Mouse (Mus musculus): ENCODE data around the gene Mlh1. TPM values are rescaled to one million over a fixed set of nuclear protein-coding genes. Genes with fewer than 3 reads are reported as not detected.

Mlh1 gene
- 30.4 and 32.1 TPM in 2 replicates for polyA plus RNA-seq (2015; fragmentation: Nextera tagmentation; extraction: Ambion mirVana)

GRCm38 (mm10) chr9:111271434-111272160, at the start of gene Mlh1, which contains the start of gene Epm2aip1:
Gene Mlh1 (minus strand): TSS chr9:111271791.
Gene Epm2aip1 (plus strand): TSS chr9:111271929.
- peak; percentile 100 for DNase-seq (ENCODE audit: low spot score)

DNA sequence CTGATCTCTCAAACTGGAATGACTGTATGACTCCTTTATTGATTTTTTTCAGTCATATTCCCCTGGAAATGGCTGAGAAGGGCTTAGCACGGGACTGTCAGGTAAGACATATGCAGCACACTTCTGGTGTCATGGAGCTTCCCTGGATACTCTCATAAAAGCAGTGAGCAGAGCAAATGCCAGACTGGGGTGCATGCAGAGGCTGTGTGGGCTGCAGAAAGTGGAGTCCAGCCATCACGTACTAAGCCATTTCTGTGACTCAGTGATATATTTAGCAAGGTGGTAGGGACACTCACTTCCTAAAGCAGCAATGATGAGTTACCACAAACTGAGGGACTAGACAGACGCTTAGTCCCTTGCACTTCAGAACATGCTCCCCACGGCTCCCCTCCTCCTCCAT, 49.3 kb upstream of the Mlh1 start:
- no peak for DNase-seq (ENCODE audit: low spot score)

- DNase-seq (ENCODE audit: low spot score), result peak; percentile 56
Measured at GRCm38 (mm10) chr9:111314219-111314618, 42.6 kb upstream of the Mlh1 start.

DNA sequence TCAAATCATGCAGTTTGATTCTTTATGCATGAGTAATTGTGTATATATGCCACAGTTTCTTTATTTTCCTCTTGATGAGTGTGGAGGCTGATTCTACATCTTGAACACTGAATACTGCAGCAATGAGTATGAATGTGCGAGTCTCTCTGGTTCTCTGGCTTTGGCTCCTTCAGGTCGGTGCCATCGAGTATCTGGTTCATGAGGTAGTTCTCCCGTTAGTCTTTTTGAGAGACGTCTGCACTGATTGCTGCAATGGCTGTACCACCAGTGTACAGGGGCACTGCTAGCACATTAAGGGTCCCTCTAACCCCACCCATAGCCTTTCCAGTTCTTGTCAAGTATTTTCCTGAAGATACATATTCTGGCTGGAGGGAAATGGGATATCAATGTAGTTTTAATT, 42.2 kb upstream of the Mlh1 start:
- no peak for DNase-seq (ENCODE audit: low spot score)

- DNase-seq (ENCODE audit: low spot score), result no peak
Measured at GRCm38 (mm10) chr9:111313299-111313698, 41.7 kb upstream of the Mlh1 start.

DNA sequence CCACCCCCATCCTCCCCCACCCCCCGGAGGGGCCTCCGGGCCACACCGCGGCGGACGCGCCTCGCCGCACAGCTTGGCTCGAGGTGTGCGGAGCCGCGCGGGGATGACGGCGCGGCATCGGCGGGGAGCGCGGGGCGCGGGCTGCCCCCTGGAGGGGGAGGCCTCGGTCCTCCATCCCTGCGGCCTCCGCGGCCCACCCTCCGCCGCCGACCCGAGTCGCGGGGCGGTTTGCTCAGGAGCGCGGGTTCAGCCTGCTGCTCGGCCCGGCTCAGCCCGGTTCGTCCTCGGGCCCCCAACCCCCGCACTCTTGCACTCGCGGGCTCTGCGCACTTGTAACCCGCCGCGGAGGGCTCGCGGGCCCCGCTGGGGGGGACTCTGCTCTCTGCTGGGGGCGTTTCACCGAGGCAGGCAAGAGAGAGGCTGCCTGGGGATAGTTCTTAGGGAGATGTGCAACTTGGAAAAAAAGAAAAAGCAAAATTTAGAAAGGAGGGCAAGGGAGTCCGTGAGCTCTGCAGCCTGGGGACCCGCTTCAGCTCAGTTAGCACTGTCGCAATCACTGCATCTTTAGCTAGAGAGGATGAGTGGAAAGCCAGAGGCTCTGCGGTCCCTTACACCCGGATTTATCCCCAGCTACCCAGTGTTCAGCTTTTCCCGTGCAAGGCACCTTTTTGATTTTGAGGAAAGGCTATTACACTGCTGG, 41.0 kb upstream of the Mlh1 start:
- DNase-seq (ENCODE audit: low spot score), result no peak

- DNase-seq (ENCODE audit: low spot score), result no peak
Measured at GRCm38 (mm10) chr9:111311843-111312441, 40.4 kb upstream of the Mlh1 start.

DNA sequence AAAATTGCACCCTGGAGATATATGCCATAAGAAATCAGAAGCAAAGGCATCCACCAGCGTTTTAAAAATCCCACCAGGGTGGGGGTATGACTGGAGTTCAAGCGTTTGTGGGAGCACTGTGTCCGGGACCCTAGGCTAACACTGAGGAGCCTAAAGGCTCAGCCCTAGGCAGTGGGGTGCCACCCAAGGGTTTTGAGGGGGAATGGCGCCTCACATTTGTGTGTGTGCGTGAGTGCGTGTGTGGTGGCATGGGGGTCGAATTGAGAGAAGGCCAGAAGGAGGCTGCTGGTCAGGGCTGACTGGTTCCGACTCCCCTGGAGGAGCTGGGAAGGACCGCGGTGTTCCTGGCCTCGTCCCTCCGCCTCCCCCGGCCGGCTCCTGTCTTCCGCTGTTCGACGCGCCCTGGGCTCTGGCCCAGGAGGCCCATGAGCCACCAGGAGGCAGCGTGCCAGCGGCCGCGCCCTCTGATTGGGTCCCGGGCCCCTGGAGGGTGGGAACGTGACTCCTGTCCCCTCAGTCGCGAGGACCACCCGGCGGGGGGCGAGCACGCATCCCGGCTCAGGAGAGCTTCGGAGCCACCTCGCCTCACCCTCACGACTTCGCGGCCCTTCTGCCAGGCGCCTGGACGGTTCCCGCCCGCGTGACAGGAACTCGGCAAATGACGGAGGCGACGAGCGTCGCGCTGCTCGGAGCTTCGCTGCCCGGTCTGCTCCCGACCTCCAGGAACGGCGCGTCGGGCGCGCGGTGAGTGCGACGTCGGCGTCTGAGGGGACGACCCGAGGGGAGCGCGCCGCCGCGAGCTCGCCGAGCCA, 39.6 kb upstream of the Mlh1 start, which contains the start of gene Trank1:
Trank1 (plus strand) TSS at position 709 of the 812 bp plus-strand sequence.
- no peak for DNase-seq (ENCODE audit: low spot score)

DNA sequence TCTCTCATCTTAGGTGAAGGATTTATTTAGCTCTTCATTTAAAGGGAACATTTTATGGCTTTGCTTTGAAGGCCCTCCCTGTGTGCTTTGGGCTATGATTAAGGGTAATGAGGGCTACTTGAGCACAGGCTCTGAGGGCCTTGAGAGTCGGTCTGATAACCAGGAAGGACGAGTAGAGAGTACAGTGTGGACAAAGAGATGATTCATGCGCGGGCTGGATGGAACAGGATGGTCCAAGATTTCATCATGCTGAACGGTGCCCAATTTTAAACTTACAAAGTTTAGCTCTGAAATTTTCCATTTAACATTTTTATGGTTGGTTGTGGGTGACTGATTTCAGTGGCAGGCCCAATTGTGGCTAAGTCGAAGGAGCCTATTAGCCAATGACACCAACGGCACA, 34.6 kb upstream of the Mlh1 start:
- DNase-seq (ENCODE audit: low spot score), result no peak

GRCm38 (mm10) chr9:111304036-111304435, 32.4 kb upstream of the Mlh1 start:
- no peak for DNase-seq (ENCODE audit: low spot score)

- no peak for DNase-seq (ENCODE audit: low spot score)
Measured at GRCm38 (mm10) chr9:111302196-111302831, 30.7 kb upstream of the Mlh1 start.

- DNase-seq (ENCODE audit: low spot score), result no peak
Measured at GRCm38 (mm10) chr9:111298606-111299005, 27.0 kb upstream of the Mlh1 start.

DNA sequence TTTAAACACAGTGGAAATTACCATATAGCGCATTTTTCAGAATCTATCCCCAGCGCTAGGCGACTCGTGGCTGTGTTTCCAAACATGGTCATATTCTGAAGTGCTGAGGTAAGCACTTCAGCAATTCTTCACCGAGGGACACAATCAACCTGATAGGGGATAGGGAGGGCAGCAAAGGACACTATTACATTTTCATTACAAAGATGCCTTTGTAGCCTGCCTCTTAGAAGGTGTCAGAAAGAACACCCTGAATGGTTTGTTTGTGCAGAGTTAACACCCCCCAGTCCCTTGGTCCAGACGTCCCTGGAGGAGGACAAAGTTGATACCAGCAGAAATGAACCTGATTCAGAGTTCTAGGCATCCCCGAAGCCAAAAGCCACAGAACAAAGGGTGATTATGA, 24.8 kb upstream of the Mlh1 start:
- DNase-seq (ENCODE audit: low spot score), result no peak

DNA sequence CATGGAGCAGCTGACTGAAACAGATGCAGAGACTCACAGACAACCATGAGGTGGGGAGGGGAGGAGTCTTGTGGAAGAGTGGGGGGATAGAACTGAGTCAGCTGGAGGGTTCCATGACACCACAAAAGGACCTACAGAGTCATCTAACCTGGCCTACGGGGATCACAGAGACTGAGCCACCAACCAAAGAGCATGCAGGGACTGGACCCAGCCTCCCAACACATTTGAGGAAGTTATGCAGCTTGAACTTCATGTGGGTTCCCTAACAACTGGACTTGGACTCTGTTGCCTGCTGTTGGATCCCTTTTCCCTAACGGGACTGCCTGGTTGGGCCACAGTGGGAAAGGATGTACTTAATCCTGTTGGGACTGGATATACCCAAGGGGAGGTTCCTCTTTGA, 23.7 kb upstream of the Mlh1 start:
- no peak for DNase-seq (ENCODE audit: low spot score)

DNA sequence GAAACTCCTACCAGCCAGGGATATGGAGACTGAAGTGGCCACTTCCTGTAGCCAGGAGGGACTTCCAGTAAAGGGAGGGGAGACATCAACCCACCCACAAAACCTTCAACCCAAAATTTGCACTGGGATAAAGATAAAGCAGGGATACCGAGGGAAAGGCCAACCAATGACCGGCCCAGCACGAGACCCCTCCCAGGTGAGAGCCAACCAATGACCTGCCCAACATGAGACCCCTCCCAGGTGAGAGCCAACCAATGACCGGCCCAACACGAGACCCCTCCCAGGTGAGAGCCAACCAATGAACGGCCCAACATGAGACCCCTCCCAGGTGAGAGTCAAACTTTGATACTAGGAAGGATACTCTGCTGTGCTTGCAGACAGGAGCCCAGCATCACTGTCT, 23.3 kb upstream of the Mlh1 start:
- DNase-seq (ENCODE audit: low spot score), result no peak

GRCm38 (mm10) chr9:111293234-111293633, 21.6 kb upstream of the Mlh1 start:
- no peak for DNase-seq (ENCODE audit: low spot score)

DNA sequence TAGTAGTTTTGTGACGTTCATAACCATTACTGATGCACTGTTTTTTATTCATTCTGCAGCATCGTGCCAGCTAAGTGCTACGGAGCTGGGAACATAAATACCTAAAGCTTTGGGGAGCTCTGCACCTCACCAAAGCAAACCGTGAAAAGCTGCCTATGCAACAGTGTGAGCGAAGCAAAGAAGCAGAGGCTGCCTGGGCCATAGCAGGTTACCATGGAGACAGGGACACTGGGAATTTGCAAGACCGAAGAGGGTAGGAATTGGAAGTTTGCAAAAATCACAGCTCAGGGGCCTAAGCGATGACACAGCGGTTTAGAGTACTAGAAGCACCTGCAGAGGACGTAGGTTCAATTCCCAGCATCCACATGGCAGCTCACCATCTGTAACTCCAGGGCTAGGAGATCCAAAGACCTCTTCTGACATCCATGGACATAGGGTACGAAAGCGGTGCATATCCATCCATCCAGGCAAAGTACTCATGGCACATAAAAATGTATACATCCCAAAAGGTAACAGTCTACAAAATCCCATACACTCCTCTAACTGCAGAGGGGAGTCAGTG, 19.0 kb upstream of the Mlh1 start:
- DNase-seq (ENCODE audit: low spot score), result no peak

GRCm38 (mm10) chr9:111289832-111290339, 18.3 kb upstream of the Mlh1 start:
- DNase-seq (ENCODE audit: low spot score), result peak; percentile 86

- no peak for DNase-seq (ENCODE audit: low spot score)
Measured at GRCm38 (mm10) chr9:111289294-111289831, 17.8 kb upstream of the Mlh1 start.

DNA sequence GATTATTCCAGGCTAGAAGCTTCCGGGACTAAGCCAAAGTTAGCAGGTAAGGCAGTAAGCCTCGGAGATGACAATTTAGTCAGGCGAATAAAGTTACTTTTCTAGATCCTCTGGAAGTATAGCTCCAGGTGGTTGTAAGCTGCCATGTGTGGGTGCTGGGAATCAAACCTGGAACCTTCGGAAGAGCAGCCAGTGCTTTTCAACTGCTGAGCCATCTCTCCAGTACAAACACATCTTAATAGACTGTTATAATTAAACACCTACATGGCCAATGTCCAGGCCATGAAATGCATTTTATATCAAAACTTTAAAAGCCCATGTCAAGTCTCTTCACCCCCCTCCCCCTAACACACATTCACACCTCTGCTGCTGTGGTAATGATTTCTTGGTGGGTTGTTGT, 16.4 kb upstream of the Mlh1 start:
- DNase-seq (ENCODE audit: low spot score), result no peak

Measured in thymus, postnatal 0 days (tissue).